Mouse (Mus musculus) gonadal fat pad, adult 2 months (tissue): ENCODE results near the gene Ucp2. TPM values are rescaled to one million over a fixed set of nuclear protein-coding genes. Genes with fewer than 3 reads are reported as not detected.
"Not testable (repeated sequence)": the region's sequence is repeated elsewhere in the genome, so short reads cannot be mapped to it uniquely, and the experiment has no call there.

Experiments used
- DNase-seq: peaks from one replicate; pipeline ENCODE4 v3.0.0-alpha.2; 2012; ENCODE audit warnings: low read depth
- polyA plus RNA-seq: library from polyadenylated mRNA; depleted of rRNA; stranded (reverse); fragments of >200 nt; gene quantifications from 2 replicates; pipeline ENCODE4 v1.2.3, GENCODE M21; 2012

Gene Ucp2
- polyA plus RNA-seq, 1 experiment: 511 TPM

- DNase-seq: no peak
Measured at GRCm38 (mm10) chr7:100479823-100480164, 13.3 kb upstream of the Ucp2 start.

- no peak for DNase-seq
Measured at GRCm38 (mm10) chr7:100480175-100480574, 13.0 kb upstream of the Ucp2 start.

GRCm38 (mm10) chr7:100482046-100482445, 11.1 kb upstream of the Ucp2 start:
- DNase-seq: not testable (repeated sequence)

GRCm38 (mm10) chr7:100484493-100484892, 8.6 kb upstream of the Ucp2 start:
- no peak for DNase-seq

- no peak for DNase-seq
Measured at GRCm38 (mm10) chr7:100487301-100487700, 5.8 kb upstream of the Ucp2 start.

- DNase-seq: no peak
Measured at GRCm38 (mm10) chr7:100488474-100489048, 4.6 kb upstream of the Ucp2 start.

- no peak for DNase-seq
Measured at GRCm38 (mm10) chr7:100492391-100493116, 583 bp upstream of the Ucp2 start.

- no peak for DNase-seq
Measured at GRCm38 (mm10) chr7:100493484-100494414, 612 bp downstream of the Ucp2 start.

GRCm38 (mm10) chr7:100494415-100494831, 1.3 kb downstream of the Ucp2 start:
- DNase-seq: no peak

- DNase-seq: no peak
Measured at GRCm38 (mm10) chr7:100495042-100495441, 1.9 kb downstream of the Ucp2 start.

GRCm38 (mm10) chr7:100495581-100496251, 2.6 kb downstream of the Ucp2 start:
- DNase-seq: no peak

GRCm38 (mm10) chr7:100496371-100496770, 3.2 kb downstream of the Ucp2 start:
- no peak for DNase-seq

GRCm38 (mm10) chr7:100496791-100497190, 3.7 kb downstream of the Ucp2 start:
- no peak for DNase-seq

- DNase-seq: no peak
Measured at GRCm38 (mm10) chr7:100497402-100497801, 4.3 kb downstream of the Ucp2 start.

GRCm38 (mm10) chr7:100497982-100498381, 4.8 kb downstream of the Ucp2 start:
- no peak for DNase-seq

GRCm38 (mm10) chr7:100499465-100499864, 6.3 kb downstream of the Ucp2 start:
- DNase-seq: no peak

GRCm38 (mm10) chr7:100500276-100500977, 7.3 kb downstream of the Ucp2 start:
- DNase-seq: no peak

GRCm38 (mm10) chr7:100501027-100501843, 8.1 kb downstream of the Ucp2 start:
- DNase-seq: no peak

GRCm38 (mm10) chr7:100501844-100502373, 8.8 kb downstream of the Ucp2 start:
- no peak for DNase-seq

GRCm38 (mm10) chr7:100502374-100502922, 9.3 kb downstream of the Ucp2 start:
- no peak for DNase-seq
